Mouse (Mus musculus) heart, embryonic 13.5 days (tissue): ENCODE measurements around the gene Olfr298. TPM values are rescaled to one million over a fixed set of nuclear protein-coding genes. Genes with fewer than 3 reads are reported as not detected.

ENCODE experiments used
- ATAC-seq: fragments of 200-750 bp; cut with Nextera tagmentation; 2 replicates; pipeline ENCODE4 v1.8.0; 2017; ENCODE audit warnings: moderate TSS enrichment; ENCODE audit not compliant: insufficient number of reproducible peaks, low FRiP score, low TSS enrichment; ENCODE audit errors: extremely low read depth
- H3K27ac ChIP-seq: fragments of 300-500 bp; sonication (generic); replicated peaks from 2 replicates; pipeline ENCODE4 v1.5.1; 2015; ENCODE audit warnings: moderate library complexity, mild to moderate bottlenecking, inconsistent platforms
- H3K27me3 ChIP-seq: fragments of 300-500 bp; sonication (generic); replicated peaks from 2 replicates; pipeline ENCODE4 v1.6.1; 2015; ENCODE audit warnings: mild to moderate bottlenecking, inconsistent platforms
- H3K36me3 ChIP-seq: fragments of 300-500 bp; sonication (generic); 2 replicates; pipeline ENCODE4 v1.6.1; 2015; ENCODE audit warnings: mild to moderate bottlenecking, inconsistent platforms
- H3K4me1 ChIP-seq: fragments of 300-500 bp; sonication (generic); 2 replicates; pipeline ENCODE4 v1.6.1; 2015; ENCODE audit warnings: inconsistent platforms
- H3K4me2 ChIP-seq: fragments of 300-500 bp; sonication (generic); 2 replicates; pipeline ENCODE4 v1.6.1; 2015; ENCODE audit warnings: inconsistent platforms, mild to moderate bottlenecking, moderate library complexity
- H3K4me3 ChIP-seq: fragments of 300-500 bp; sonication (generic); 2 replicates; pipeline ENCODE4 v1.5.1; 2015; ENCODE audit warnings: moderate library complexity, mild to moderate bottlenecking, inconsistent platforms
- H3K9ac ChIP-seq: fragments of 300-500 bp; sonication (generic); 2 replicates; pipeline ENCODE4 v1.6.1; 2015; ENCODE audit warnings: inconsistent platforms, mild to moderate bottlenecking, moderate library complexity
- H3K9me3 ChIP-seq: fragments of 300-500 bp; sonication (generic); 2 replicates; pipeline ENCODE4 v1.6.1; 2016; ENCODE audit warnings: inconsistent platforms
- WGBS: fragments of 180-500 bp; shearing (Covaris S2); methylation state at CpG from one replicate; pipeline ENCODE4 v1.1.7; 2015; ENCODE audit warnings: mixed read lengths; 5-methylcytosine and 5-hydroxymethylcytosine counted together
- polyA plus RNA-seq: library from polyadenylated mRNA; unstranded; fragments of >200 nt; fragmentation: Nextera tagmentation; extraction: Ambion mirVana; gene quantifications from 2 replicates; pipeline ENCODE4 v1.2.1, GENCODE M21; 2015

Gene Olfr298
- not detected in 2 replicates for polyA plus RNA-seq

GRCm38 (mm10) chr7:86492384-86492783, at the start of gene Olfr298:
Gene Olfr298 (minus strand): TSS chr7:86492484.
- ATAC-seq = no peak
- no peak within 1 kb of the TSS for H3K9ac ChIP-seq
- no peak within 1 kb of the TSS for H3K27ac ChIP-seq
- no peaks in the 10 kb centered on the region for H3K4me1 ChIP-seq
- no peaks in the 10 kb centered on the region for H3K9me3 ChIP-seq
- no peak within 1 kb of the TSS for H3K4me3 ChIP-seq
- WGBS = 70% methylated on average over 1 of the region's 1 CpGs
- H3K4me2 ChIP-seq = no peak within 1 kb of the TSS
- H3K27me3 ChIP-seq = no peaks in the 10 kb centered on the region
- H3K36me3 ChIP-seq = no peaks in the 10 kb centered on the region

DNA sequence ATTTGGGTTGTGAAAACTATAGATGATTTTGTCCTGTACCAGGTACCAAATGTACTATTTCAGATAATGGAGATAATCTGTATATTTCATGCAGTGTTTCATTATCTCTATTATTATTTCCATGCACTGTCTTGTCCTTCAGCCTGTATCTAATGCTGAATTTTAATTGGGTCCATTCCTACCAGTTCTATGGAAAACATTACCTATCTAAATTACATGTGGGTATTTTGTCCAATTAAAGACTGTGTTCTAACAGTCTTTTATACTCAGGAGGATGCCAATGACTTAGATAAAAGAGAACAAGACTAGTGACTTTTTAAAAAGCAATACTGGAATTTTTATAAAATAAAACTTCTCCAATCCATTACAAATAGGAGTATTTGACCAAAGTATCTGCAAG, 27.4 kb upstream of the Olfr298 start, which contains the start of gene Olfr297:
Gene Olfr297, plus strand, starts transcription at position 301 of the 400 bp plus-strand sequence.
- Histone ChIP-seq H3K27ac (no peak within 1 kb of the TSS), H3K4me3 (no peak within 1 kb of the TSS), H3K9ac (no peak within 1 kb of the TSS), H3K9me3 (no peaks in the 10 kb centered on the region), H3K4me1 (no peaks in the 10 kb centered on the region), H3K4me2 (no peak within 1 kb of the TSS), H3K36me3 (no peaks in the 10 kb centered on the region), H3K27me3 (no peaks in the 10 kb centered on the region)
- ATAC-seq = no peak

- no peak within 1 kb of the TSS for H3K27ac ChIP-seq
- H3K27me3 ChIP-seq = no peaks in the 10 kb centered on the region
- no peak within 1 kb of the TSS for H3K9ac ChIP-seq
- 0 out of 2 replicates have a peak, but pooled peaks cover 3% of the 10 kb centered on the region for H3K9me3 ChIP-seq
- no peaks in the 10 kb centered on the region for H3K4me1 ChIP-seq
- 75% methylated on average over 1 of the region's 1 CpGs for WGBS
- ATAC-seq = no peak
- no peaks in the 10 kb centered on the region for H3K36me3 ChIP-seq
- no peak within 1 kb of the TSS for H3K4me3 ChIP-seq
- H3K4me2 ChIP-seq = no peak within 1 kb of the TSS
Observed at GRCm38 (mm10) chr7:86459621-86460020, 32.7 kb downstream of the Olfr298 start, which contains the start of gene Olfr299. Gene Olfr299 (plus strand): TSS chr7:86459921.

Other genes starting within 250 kb of the Olfr298 start
- gene Vmn2r76, start 246.2 kb downstream of the Olfr298 start, polyA plus RNA-seq = not detected in 2 replicates
- gene Olfr310, start 215.3 kb downstream of the Olfr298 start, polyA plus RNA-seq = not detected in 2 replicates
- gene Olfr309, start 178.8 kb downstream of the Olfr298 start, polyA plus RNA-seq = not detected in 2 replicates
- not detected in 2 replicates for gene Olfr308, start 166.9 kb downstream of the Olfr298 start, polyA plus RNA-seq
- not detected in 2 replicates for gene Olfr307, start 154.9 kb downstream of the Olfr298 start, polyA plus RNA-seq
- gene Olfr305, start 125.6 kb downstream of the Olfr298 start, polyA plus RNA-seq = not detected in 2 replicates
- gene Olfr304, start 105.8 kb downstream of the Olfr298 start, polyA plus RNA-seq = not detected in 2 replicates
- gene Olfr303, start 94.7 kb downstream of the Olfr298 start, polyA plus RNA-seq = not detected in 2 replicates
- not detected in 2 replicates for gene Olfr301, start 88.6 kb downstream of the Olfr298 start, polyA plus RNA-seq
- not detected in 2 replicates for gene Olfr299, start 32.6 kb downstream of the Olfr298 start, polyA plus RNA-seq
- not detected in 2 replicates for gene Olfr297, start 27.5 kb upstream of the Olfr298 start, polyA plus RNA-seq
- not detected in 2 replicates for gene Olfr295, start 91.4 kb upstream of the Olfr298 start, polyA plus RNA-seq
- gene Olfr294, start 124.2 kb upstream of the Olfr298 start, polyA plus RNA-seq = not detected in 2 replicates
- gene Olfr293, start 156.6 kb upstream of the Olfr298 start, polyA plus RNA-seq = not detected in 2 replicates
- not detected in 2 replicates for gene Olfr292, start 195.8 kb upstream of the Olfr298 start, polyA plus RNA-seq